Mouse (Mus musculus) hindbrain, embryonic 14.5 days (tissue): ENCODE measurements around the gene Hist1h4c. TPM values are rescaled to one million over a fixed set of nuclear protein-coding genes. Genes with fewer than 3 reads are reported as not detected.

Experiments
- ATAC-seq: fragments of 200-750 bp; cut with Nextera tagmentation; 2 replicates; pipeline ENCODE4 v1.8.0; 2017; ENCODE audit warnings: moderate number of reproducible peaks, mild to moderate bottlenecking, moderate TSS enrichment, moderate library complexity; ENCODE audit not compliant: low FRiP score
- DNase-seq: peaks from one replicate; pipeline ENCODE4 v3.0.0-alpha.2; 2015; ENCODE audit warnings: low spot score
- H3K27ac ChIP-seq: fragments of 300-500 bp; sonication (generic); 2 replicates; pipeline ENCODE4 v1.5.1; 2014; ENCODE audit warnings: mild to moderate bottlenecking, moderate library complexity
- H3K27me3 ChIP-seq: fragments of 300-500 bp; sonication (generic); 2 replicates; pipeline ENCODE4 v1.6.1; 2014; ENCODE audit warnings: mild to moderate bottlenecking, low read length, mixed read lengths; ENCODE audit not compliant: control insufficient read depth, insufficient read depth
- H3K36me3 ChIP-seq: fragments of 300-500 bp; sonication (generic); replicated peaks from 2 replicates; pipeline ENCODE4 v1.6.1; 2014; ENCODE audit not compliant: control insufficient read depth, insufficient read depth
- H3K4me1 ChIP-seq: fragments of 300-500 bp; sonication (generic); replicated peaks from 2 replicates; pipeline ENCODE4 v1.6.1; 2014; ENCODE audit warnings: antibody characterized with exemption, low read length, mixed read lengths; ENCODE audit not compliant: control insufficient read depth, insufficient read depth
- H3K4me2 ChIP-seq: fragments of 300-500 bp; sonication (generic); replicated peaks from 2 replicates; pipeline ENCODE4 v1.6.1; 2014; ENCODE audit warnings: mild to moderate bottlenecking, moderate library complexity
- H3K4me3 ChIP-seq: fragments of 300-500 bp; sonication (generic); replicated peaks from 2 replicates; pipeline ENCODE4 v1.5.1; 2014; ENCODE audit warnings: mild to moderate bottlenecking, low read length
- H3K9ac ChIP-seq: fragments of 300-500 bp; sonication (generic); 2 replicates; pipeline ENCODE4 v1.6.1; 2014
- H3K9me3 ChIP-seq: fragments of 300-500 bp; sonication (generic); 2 replicates; pipeline ENCODE4 v1.6.1; 2016; ENCODE audit warnings: low read length; ENCODE audit not compliant: control insufficient read depth
- WGBS: fragments of 180-500 bp; shearing (Covaris S2); extraction: QIAGEN DNeasy Blood & Tissue Kit; methylation state at CpG from one replicate; pipeline ENCODE4 v1.1.7; 2014; 5-methylcytosine and 5-hydroxymethylcytosine counted together
- polyA plus RNA-seq: library from polyadenylated mRNA; unstranded; fragments of >200 nt; fragmentation: Nextera tagmentation; extraction: Ambion mirVana; gene quantifications from 2 replicates; pipeline ENCODE4 v1.2.1, GENCODE M21; 2014

Hist1h4c gene
- polyA plus RNA-seq, 1 experiment from 2014 or later = 3.5 TPM

DNA sequence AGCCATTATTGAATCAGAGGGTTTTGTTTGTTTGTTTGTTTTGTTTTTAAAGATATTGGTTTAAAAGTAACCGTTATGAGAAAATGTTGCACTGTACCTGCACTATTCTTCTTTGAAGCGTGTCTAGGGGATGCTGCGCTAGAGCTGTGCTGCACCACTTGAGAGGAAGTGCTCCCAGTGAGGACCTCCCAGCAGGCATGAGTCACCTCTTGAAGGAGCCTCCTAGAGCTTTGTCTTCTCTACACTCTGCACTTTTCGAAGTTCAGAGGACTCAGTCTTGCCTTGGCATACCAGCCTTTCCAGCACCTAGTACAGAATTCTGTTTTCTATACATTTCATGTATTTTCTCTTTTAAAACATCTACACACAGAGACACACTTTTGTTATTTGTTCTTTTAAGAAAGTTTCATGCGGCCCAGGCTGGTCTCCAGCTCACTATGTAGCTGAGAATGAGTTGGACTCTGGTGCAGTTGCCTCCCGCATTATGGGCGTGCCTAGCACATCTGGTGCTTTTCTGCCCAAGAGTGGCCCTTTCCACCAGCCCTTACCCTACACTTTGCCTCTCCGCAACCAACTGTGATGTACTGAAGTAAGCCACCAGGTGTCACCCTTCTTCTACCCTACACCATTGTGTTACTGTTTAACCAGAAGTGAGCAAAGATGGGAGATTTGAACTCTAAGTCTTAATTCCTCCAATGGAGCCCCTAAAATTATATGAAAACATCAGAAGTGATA is 2.7 kb upstream of the Hist1h4c start:
- Histone ChIP-seq H3K27ac (no peak overlapping the region), H3K4me2 (no peak overlapping the region), H3K4me1 (no peaks in the 10 kb centered on the region; the same call in 1 of the 2 replicates), H3K27me3 (no peaks in the 10 kb centered on the region), H3K9ac (no peak overlapping the region), H3K4me3 (no peak overlapping the region), H3K36me3 (no peaks in the 10 kb centered on the region), H3K9me3 (no peaks in the 10 kb centered on the region)
- ATAC-seq = peak; percentile 42; the same call in 1 of the 2 replicates
- 33% methylated on average over 8 of the region's 8 CpGs for WGBS
- DNase-seq = peak; percentile 76

DNA sequence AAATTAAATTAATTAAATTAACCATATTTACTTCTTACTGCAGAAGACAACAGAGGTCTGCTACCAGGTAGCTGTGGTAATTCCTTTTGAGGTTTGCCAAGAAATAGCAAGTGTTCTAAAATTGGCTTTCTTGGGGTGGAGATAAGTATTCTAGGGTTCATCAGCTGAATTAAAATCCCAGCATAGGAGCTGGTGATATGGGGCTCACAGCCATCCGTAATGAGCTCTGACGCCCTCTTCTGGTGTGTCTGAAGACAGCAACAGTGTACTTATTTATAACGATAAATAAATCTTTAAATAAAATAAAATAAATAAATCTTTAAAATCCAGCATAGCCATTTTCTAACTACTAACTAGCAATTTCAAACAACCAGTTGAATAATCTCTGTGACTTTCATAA is 1.5 kb upstream of the Hist1h4c start:
- H3K27me3 ChIP-seq = no peaks in the 10 kb centered on the region
- H3K36me3 ChIP-seq = no peaks in the 10 kb centered on the region
- no peak overlapping the region for H3K27ac ChIP-seq
- no peaks in the 10 kb centered on the region; the same call in 1 of the 2 replicates for H3K4me1 ChIP-seq
- no peak overlapping the region for H3K4me3 ChIP-seq
- H3K9me3 ChIP-seq = no peaks in the 10 kb centered on the region
- H3K4me2 ChIP-seq = no peak overlapping the region
- ATAC-seq = no peak
- DNase-seq = no peak
- WGBS = 63% methylated on average over 3 of the region's 3 CpGs
- no peak overlapping the region for H3K9ac ChIP-seq

DNA sequence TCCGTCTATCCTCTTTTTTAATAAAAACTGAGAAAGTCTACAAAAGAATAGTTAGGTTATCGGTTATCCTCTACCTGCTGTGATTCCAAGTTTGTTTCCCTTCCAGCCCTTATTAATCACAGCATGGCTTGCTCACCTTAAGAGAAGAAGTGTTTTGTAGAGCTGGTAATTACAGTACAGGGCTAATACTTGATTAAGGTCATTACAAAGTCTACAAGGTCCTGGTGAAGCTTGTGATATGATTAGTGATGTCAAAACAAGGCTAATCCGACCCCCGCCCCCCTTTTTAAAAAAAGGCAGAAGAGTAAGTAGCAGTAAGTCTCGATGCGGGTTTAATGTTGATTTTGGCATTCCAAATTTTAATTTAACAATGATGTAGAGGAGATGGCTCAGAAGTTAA is 742 bp upstream of the Hist1h4c start:
- H3K4me2 ChIP-seq = peak overlapping the region; percentile 72
- ATAC-seq (no peak), DNase-seq (no peak)
- H3K9me3 ChIP-seq = no peaks in the 10 kb centered on the region
- H3K4me1 ChIP-seq = no peaks in the 10 kb centered on the region; the same call in 1 of the 2 replicates
- H3K36me3 ChIP-seq = no peaks in the 10 kb centered on the region
- H3K27ac ChIP-seq = peak overlapping the region; percentile 90
- no peaks in the 10 kb centered on the region for H3K27me3 ChIP-seq
- no peak overlapping the region; the same call in none of the 2 replicates for H3K9ac ChIP-seq
- 73% methylated on average over 6 of the region's 6 CpGs for WGBS
- no peak overlapping the region for H3K4me3 ChIP-seq

DNA sequence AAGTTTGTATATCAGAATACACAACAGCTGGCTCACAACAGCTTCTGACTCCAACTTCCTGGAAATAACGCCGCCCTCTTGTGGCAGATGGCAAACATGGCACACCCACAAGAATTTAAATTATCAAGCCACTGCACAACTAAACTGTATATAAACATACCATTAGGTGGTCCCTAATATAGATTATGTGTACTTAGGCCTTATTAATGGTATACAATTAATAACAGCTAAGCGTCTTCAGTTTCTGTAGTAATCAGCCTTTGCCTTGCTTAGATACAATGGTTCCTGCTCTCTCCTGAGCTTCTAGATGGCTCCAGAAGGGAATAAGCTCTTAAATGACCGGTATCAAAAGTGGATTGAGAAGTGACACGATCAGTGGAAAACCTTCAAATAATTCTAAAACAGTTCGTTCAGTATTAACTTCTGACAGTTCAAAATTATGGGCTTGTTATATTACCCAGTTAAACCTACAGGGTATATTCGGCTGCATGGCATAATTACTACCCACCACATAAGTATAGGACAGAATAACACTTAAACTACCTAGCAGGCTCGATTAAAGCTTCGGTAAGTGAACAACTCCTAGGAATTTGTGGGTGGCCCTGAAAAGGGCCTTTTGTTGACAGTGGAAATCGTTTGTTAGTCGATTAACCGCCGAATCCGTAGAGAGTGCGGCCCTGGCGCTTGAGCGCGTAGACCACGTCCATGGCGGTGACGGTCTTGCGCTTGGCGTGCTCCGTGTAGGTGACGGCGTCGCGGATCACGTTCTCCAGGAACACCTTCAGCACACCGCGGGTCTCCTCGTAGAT is 559 bp downstream of the Hist1h4c start:
- peak overlapping the region; percentile 90 for H3K27ac ChIP-seq
- WGBS = under 1% methylated on average over 23 of the region's 32 CpGs
- no peaks in the 10 kb centered on the region for H3K9me3 ChIP-seq
- H3K4me2 ChIP-seq = peak overlapping the region; percentile 72
- H3K9ac ChIP-seq = peak overlapping the region; percentile 62
- DNase-seq (peak; percentile 66), ATAC-seq (peak; percentile 46)
- no peaks in the 10 kb centered on the region; the same call in 1 of the 2 replicates for H3K4me1 ChIP-seq
- peak overlapping the region; percentile 44 for H3K4me3 ChIP-seq
- no peaks in the 10 kb centered on the region for H3K36me3 ChIP-seq
- no peaks in the 10 kb centered on the region for H3K27me3 ChIP-seq

DNA sequence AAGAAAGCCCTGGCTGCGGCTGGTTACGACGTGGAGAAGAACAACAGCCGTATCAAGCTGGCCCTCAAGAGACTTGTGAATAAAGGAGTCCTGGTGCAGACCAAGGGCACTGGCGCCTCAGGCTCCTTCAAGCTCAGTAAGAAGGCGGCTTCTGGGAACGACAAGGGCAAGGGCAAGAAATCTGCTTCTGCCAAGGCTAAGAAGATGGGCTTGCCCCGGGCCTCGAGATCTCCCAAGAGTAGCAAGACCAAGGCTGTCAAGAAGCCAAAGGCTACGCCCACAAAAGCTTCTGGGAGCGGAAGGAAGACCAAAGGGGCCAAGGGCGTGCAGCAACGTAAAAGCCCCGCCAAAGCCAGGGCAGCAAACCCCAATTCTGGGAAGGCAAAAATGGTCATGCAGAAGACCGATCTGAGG is 2.2 kb downstream of the Hist1h4c start:
- Histone ChIP-seq H3K27me3 (no peaks in the 10 kb centered on the region), H3K4me3 (no peak overlapping the region), H3K4me2 (no peak overlapping the region), H3K27ac (no peak overlapping the region), H3K9ac (no peak overlapping the region), H3K4me1 (no peaks in the 10 kb centered on the region; the same call in 1 of the 2 replicates), H3K9me3 (no peaks in the 10 kb centered on the region), H3K36me3 (no peaks in the 10 kb centered on the region)
- DNase-seq (no peak), ATAC-seq (no peak)
- WGBS = 61% methylated on average over 15 of the region's 15 CpGs

DNA sequence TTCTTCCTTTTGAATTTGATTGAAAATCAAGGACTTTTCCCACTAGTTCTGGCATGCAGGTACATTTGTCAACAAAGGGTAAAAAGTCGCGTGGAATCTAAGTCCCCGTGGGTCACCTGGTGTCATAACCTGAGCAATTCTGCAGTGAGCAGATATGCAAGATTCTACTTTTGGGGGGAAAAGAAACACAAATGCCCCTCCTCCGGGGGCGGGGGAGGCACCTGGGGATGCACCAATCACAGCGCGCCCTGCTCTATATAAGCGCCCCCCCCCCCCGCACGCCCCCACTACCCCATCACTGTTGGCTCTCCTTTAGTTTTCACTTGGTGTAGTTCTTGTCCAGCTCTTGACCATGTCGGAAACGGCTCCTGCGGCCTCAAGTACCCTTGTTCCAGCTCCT is 2.7 kb downstream of the Hist1h4c start, which contains the start of gene Hist1h1t:
Gene Hist1h1t (plus strand): TSS at position 301 of the 400 bp plus-strand sequence.
- ATAC-seq = no peak
- H3K4me2 ChIP-seq = no peak within 1 kb of the TSS

DNA sequence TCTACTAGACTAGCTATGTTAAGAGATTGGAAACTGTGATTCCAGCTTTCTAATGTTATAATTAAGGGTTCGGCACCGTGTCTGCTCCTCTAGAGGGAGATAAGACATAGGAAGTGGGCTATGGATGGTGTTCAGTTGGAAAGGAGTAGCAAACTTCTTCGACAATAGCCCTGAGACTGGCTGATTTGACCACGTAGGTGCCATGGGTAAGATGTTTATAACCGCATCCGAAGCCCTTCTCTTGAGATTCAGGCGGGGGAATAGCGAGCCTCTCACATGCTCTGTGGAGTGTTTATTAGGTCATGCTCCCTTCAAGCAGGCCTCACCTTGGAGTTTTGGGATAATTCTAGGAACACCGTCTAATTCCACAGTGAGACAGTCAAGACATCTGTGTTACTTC is 3.3 kb downstream of the Hist1h4c start:
- Histone ChIP-seq H3K4me3 (no peak overlapping the region), H3K4me2 (no peak overlapping the region), H3K9ac (no peak overlapping the region), H3K36me3 (no peaks in the 10 kb centered on the region), H3K27me3 (no peaks in the 10 kb centered on the region), H3K9me3 (no peaks in the 10 kb centered on the region), H3K4me1 (no peaks in the 10 kb centered on the region; the same call in 1 of the 2 replicates), H3K27ac (no peak overlapping the region)
- DNase-seq (no peak), ATAC-seq (no peak)
- 94% methylated on average over 9 of the region's 9 CpGs for WGBS

More for the DNA sequence above, 2.7 kb downstream of the Hist1h4c start, which contains the start of gene Hist1h1t:
- Histone ChIP-seq H3K4me3 (no peak within 1 kb of the TSS), H3K27ac (no peak within 1 kb of the TSS), H3K4me1 (no peaks in the 10 kb centered on the region; the same call in 1 of the 2 replicates), H3K36me3 (no peaks in the 10 kb centered on the region), H3K9ac (no peak within 1 kb of the TSS), H3K9me3 (no peaks in the 10 kb centered on the region), H3K27me3 (no peaks in the 10 kb centered on the region)
- WGBS = 55% methylated on average over 13 of the region's 13 CpGs
- no peak for DNase-seq

DNA sequence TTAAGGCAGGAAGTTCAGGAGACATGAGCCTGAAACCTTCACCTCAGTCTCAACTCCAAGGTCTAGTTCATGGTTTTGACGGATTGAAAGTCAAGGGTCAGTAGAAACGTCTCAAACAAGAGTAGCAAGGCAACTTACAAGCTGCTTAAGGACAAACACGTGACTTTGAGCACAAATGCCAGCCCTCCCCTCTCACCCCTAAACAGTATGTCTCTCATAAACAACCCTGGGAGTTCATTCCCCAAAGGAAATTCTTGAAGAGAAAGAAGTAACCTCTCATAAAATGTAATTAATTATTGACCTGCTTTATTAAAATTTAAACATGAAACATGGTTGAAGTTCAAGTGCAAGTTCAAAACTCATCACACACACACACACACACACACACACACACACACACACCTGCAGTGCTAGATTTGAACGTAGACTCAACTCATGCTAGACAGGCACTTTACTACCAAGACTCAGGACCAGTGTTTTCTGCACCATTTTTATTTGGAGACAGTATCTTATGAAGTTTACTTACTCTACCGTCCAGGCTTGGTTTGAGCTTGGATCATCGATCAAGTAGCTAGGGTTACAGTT is 4.3 kb downstream of the Hist1h4c start:
- DNase-seq = no peak
- Histone ChIP-seq H3K36me3 (no peaks in the 10 kb centered on the region), H3K9ac (no peak overlapping the region), H3K9me3 (no peaks in the 10 kb centered on the region), H3K4me3 (no peak overlapping the region), H3K4me1 (no peaks in the 10 kb centered on the region; the same call in 1 of the 2 replicates), H3K4me2 (no peak overlapping the region), H3K27me3 (no peaks in the 10 kb centered on the region), H3K27ac (no peak overlapping the region)
- no peak for ATAC-seq
- WGBS = 87% methylated on average over 6 of the region's 6 CpGs

DNA sequence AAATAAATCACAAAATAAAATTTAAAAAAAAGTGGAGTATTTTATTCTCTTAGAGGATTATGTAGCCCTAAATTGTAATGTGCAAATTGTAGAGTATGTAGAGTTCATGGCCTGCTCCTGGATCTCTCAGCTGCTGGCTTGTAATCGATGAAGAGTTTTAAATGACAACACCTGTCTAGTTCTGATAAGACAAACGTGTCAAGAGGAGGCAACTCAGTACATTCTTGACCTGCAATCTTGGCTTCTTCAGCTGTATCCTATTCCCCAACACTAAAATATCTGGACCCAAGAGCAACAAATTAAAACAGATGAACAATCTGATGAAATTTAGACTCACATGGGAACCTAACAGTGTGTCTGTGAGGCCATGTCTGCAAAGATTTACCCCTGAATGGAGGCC is 8.8 kb downstream of the Hist1h4c start:
- Histone ChIP-seq H3K27me3 (no peaks in the 10 kb centered on the region), H3K9me3 (no peaks in the 10 kb centered on the region), H3K36me3 (no peaks in the 10 kb centered on the region), H3K4me1 (peaks cover 10% of the 10 kb centered on the region), H3K9ac (no peak overlapping the region), H3K27ac (no peak overlapping the region), H3K4me3 (no peak overlapping the region), H3K4me2 (no peak overlapping the region)
- DNase-seq = no peak
- no peak for ATAC-seq
- WGBS = 86% methylated on average over 2 of the region's 2 CpGs
